Mouse (Mus musculus) kidney, adult 2 months (tissue): ENCODE results near the gene Comt.

Experiments
- CTCF ChIP-seq: fragments of 200-500 bp; conservative IDR thresholded peaks from 2 replicates; pipeline ENCODE4 v1.5.1; 2011; ENCODE audit warnings: low read depth, mild to moderate bottlenecking, control low read depth, low read length, moderate library complexity, mixed read lengths; ENCODE audit not compliant: insufficient read depth, insufficient read length
- POLR2A ChIP-seq: fragments of 200-500 bp; IDR thresholded peaks from one replicate; pipeline ENCODE4 v1.6.1; 2011; ENCODE audit warnings: low read depth, low read length, control low read depth

DNA sequence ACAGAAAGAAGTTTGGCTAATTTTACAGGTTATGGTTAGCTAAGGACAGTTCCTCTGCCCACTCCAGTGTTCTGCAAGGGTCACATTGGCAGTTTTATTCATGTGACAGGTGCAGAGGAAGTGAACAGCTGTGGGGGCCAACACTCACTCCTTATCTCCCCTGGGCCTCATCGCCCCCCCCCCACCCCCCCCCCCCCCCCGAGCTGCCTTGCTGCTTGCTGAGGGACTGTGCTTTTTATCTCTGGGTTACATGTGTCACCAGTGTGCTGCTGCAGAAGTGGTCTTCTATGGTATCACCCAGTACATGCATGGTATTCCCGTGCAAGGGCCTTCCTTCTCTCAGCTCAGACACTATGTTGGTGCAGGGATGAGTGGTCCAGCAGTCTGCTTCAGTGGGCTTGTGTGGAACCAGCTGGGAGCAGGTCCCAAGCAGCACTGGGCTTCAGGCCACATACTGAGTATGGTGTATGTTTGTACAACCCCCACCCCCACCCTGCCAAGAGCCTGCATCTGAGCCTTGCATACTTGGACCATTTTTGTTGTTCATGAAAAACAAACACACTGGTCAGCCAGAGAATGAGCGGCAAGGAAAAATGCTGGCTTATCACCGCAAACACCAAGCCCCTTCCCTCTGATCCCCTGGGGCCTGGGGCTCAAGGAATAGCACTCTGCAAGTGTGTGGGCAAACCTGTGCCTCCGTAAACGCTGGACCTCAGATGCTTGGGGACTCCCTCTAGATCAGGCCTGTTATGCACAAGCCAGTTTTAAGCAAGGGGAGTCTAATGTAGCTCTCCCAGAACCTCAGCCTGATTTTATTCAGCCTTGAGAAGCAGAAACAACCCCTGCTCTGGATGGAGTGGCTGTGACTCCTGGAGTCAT is 38.7 kb downstream of the Comt start:
- TF ChIP-seq CTCF: no peak
- no peak for TF ChIP-seq POLR2A
